Mouse (Mus musculus): ENCODE results near the gene Dnah7c. TPM values are rescaled to one million over a fixed set of nuclear protein-coding genes. Genes with fewer than 3 reads are reported as not detected.
"Not testable (repeated sequence)": the region's sequence is repeated elsewhere in the genome, so short reads cannot be mapped to it uniquely, and the experiment has no call there.

Gene Dnah7c
- polyA plus RNA-seq, 1 experiment from 2014 or later = 0.05 TPM

DNA sequence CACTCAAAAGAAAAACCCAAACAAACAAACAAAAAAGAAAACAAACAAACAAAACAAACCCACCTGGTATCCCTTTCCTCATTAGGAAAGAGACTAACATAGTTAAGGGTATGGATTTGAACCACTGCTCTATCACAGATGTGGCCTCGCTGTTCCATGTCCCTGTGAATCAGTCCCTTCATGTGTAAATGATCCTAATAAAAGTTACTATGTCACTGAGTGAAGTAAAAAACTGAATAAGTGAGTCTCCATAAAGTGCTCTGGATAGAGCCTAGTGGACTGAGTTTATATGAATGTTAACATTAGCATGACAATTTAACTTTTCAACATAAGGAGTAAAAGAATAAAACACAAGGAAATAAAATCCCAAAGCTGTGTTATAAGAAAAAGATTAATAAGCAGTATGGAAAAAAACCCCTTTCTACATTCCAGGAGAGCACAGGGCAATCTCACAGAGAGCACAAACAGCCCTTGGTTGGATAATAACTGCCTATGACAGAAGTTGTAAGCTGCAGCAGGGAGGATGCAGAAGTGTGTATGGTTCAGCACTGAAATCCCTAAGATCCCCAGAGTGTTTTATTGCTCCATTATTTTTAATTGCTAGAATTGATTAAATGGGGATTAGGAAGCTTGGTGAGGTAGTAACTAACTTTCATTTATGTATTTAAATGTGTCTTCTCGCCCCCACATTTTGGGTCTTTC, 308.2 kb downstream of the Dnah7c start:
- H3K27me3 ChIP-seq; H3K9ac ChIP-seq; H3K36me3 ChIP-seq; H3K4me2 ChIP-seq (replicated peaks); H3K4me1 ChIP-seq; ATAC-seq (ENCODE audit: insufficient number of reproducible peaks, insufficient read depth, low FRiP score, low TSS enrichment); H3K27ac ChIP-seq; H3K4me3 ChIP-seq; H3K9me3 ChIP-seq: not testable (repeated sequence)
- WGBS = 68% methylated on average over 2 of the region's 2 CpGs

- H3K9me3 ChIP-seq; H3K27ac ChIP-seq; H3K4me3 ChIP-seq; H3K4me1 ChIP-seq; H3K27me3 ChIP-seq; H3K36me3 ChIP-seq; H3K9ac ChIP-seq; H3K4me2 ChIP-seq (replicated peaks); ATAC-seq (ENCODE audit: insufficient number of reproducible peaks, insufficient read depth, low FRiP score, low TSS enrichment): not testable (repeated sequence)
- 77% methylated on average over 2 of the region's 2 CpGs for WGBS
These were observed 309.1 kb downstream of the Dnah7c start for GRCm38 (mm10) chr1:46734455-46734854.

- not testable (repeated sequence) for H3K36me3 ChIP-seq; ATAC-seq (ENCODE audit: insufficient number of reproducible peaks, insufficient read depth, low FRiP score, low TSS enrichment); H3K27me3 ChIP-seq; H3K4me2 ChIP-seq (replicated peaks); H3K9me3 ChIP-seq; H3K4me3 ChIP-seq; H3K4me1 ChIP-seq; H3K27ac ChIP-seq; H3K9ac ChIP-seq
- 76% methylated on average over 3 of the region's 3 CpGs for WGBS
These were observed 339.2 kb downstream of the Dnah7c start for GRCm38 (mm10) chr1:46764600-46764999.

DNA sequence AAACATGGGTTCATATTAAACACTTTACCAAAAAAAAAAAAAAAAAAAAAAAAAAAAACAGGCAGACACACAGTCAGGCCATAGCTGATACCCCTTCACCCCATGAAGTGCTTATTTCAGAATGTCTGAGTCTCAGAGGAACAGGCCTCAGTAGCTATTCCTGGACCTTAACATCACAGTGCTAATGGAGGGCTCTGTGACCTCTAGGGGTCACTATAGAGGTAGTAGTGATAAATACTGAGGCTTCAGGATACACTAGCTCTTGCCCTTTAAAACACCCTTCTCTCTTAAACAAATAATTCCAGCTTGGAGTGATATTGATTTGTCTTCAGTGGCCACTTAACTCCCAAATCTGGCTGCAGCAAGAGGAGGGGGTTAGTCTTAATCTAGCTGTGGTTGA, 343.9 kb downstream of the Dnah7c start:
- H3K4me2 ChIP-seq (replicated peaks); H3K27ac ChIP-seq; H3K27me3 ChIP-seq; H3K36me3 ChIP-seq; H3K9me3 ChIP-seq; H3K9ac ChIP-seq; H3K4me3 ChIP-seq; ATAC-seq (ENCODE audit: insufficient number of reproducible peaks, insufficient read depth, low FRiP score, low TSS enrichment); H3K4me1 ChIP-seq: not testable (repeated sequence)

GRCm38 (mm10) chr1:46770077-46770695, 344.8 kb downstream of the Dnah7c start:
- H3K4me2 ChIP-seq (replicated peaks); H3K9ac ChIP-seq; H3K4me1 ChIP-seq; H3K4me3 ChIP-seq; H3K9me3 ChIP-seq; H3K36me3 ChIP-seq; ATAC-seq (ENCODE audit: insufficient number of reproducible peaks, insufficient read depth, low FRiP score, low TSS enrichment); H3K27me3 ChIP-seq; H3K27ac ChIP-seq: not testable (repeated sequence)
- WGBS = 87% methylated on average over 7 of the region's 7 CpGs

- not testable (repeated sequence) for H3K36me3 ChIP-seq; H3K4me3 ChIP-seq; H3K27me3 ChIP-seq; H3K9me3 ChIP-seq; ATAC-seq (ENCODE audit: insufficient number of reproducible peaks, insufficient read depth, low FRiP score, low TSS enrichment); H3K4me1 ChIP-seq; H3K9ac ChIP-seq; H3K4me2 ChIP-seq (replicated peaks); H3K27ac ChIP-seq
- WGBS = 83% methylated on average over 4 of the region's 4 CpGs
These were observed 356.8 kb downstream of the Dnah7c start for GRCm38 (mm10) chr1:46782227-46782626.

DNA sequence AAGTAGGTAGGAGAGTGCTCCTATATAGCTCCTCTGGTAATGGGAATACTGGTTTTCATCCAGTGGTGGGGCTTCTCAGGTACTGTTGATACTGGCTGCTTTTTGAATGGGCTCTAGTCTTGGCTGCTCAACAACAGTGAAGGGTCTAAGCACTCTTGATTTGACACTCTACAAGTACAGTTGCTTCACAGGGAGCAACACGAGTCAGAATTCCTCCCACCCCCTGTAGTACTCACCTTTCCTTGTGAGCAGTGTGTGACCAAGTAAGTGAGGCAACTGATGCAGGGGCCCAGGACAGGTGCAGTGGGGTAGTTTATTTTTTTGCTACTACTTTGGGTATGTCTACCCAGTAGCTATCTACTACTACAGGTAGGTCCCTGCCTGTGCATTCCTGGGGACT, 379.7 kb downstream of the Dnah7c start:
- H3K27me3 ChIP-seq = no peaks in the 10 kb centered on the region
- H3K36me3 ChIP-seq = 0 out of 2 replicates have a peak, but pooled peaks cover 3% of the 10 kb centered on the region
- no peak for ATAC-seq (ENCODE audit: insufficient number of reproducible peaks, insufficient read depth, low FRiP score, low TSS enrichment)
- no peak overlapping the region for H3K9ac ChIP-seq
- H3K4me3 ChIP-seq = no peak overlapping the region
- WGBS = 90% methylated on average over 1 of the region's 1 CpGs
- H3K9me3 ChIP-seq = no peaks in the 10 kb centered on the region
- H3K27ac ChIP-seq = no peak overlapping the region
- H3K4me1 ChIP-seq = no peaks in the 10 kb centered on the region
- H3K4me2 ChIP-seq (replicated peaks) = no peak overlapping the region

DNA sequence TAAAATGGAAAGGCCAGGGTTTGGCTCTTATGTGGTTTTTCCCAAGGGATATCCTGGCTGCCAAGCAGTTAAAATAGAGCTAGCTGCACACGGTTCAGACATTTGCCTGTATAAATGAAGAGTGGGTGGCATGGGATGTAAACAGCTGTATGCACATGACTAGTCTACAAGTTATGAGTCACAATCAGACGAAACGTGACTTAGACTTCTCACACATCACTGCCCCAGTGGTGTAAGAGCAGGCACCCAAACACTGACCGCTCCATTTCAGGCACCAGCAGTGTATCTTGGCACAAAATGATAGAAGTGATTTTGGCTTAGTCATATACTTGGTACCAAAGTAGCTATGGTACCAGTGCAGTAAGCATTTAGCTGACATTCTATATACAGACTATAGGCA, 383.2 kb downstream of the Dnah7c start:
- H3K4me3 ChIP-seq; H3K9ac ChIP-seq; H3K36me3 ChIP-seq; H3K9me3 ChIP-seq; H3K4me2 ChIP-seq (replicated peaks); ATAC-seq (ENCODE audit: insufficient number of reproducible peaks, insufficient read depth, low FRiP score, low TSS enrichment); H3K27ac ChIP-seq; H3K27me3 ChIP-seq; H3K4me1 ChIP-seq: not testable (repeated sequence)
- 90% methylated on average over 4 of the region's 4 CpGs for WGBS

DNA sequence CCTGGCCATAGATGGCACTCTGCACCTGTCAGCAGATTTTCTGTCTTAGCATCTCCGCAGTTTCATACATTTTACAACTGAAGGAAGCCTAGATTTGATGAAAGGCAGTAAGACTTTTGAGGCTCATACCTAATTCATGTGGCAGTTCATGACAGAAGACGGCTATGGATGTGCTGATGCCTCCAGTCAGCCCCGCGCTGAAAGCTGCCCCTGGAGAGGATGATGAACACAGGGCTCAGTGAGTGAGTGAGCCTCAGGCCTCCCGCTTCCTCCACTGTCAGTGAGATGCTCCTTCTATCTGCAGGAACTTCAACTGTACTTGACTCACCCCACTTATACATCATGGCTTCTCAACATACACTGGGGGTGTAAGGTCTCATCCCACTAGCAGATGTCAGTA, 392.5 kb downstream of the Dnah7c start:
- Histone ChIP-seq H3K9ac (no peak overlapping the region), H3K27ac (no peak overlapping the region), H3K9me3 (no peaks in the 10 kb centered on the region), H3K27me3 (no peaks in the 10 kb centered on the region), H3K36me3 (peaks cover 37% of the 10 kb centered on the region), H3K4me3 (no peak overlapping the region), H3K4me1 (no peaks in the 10 kb centered on the region), H3K4me2 (replicated peaks) (no peak overlapping the region)
- 93% methylated on average over 5 of the region's 5 CpGs for WGBS
- no peak for ATAC-seq (ENCODE audit: insufficient number of reproducible peaks, insufficient read depth, low FRiP score, low TSS enrichment)

DNA sequence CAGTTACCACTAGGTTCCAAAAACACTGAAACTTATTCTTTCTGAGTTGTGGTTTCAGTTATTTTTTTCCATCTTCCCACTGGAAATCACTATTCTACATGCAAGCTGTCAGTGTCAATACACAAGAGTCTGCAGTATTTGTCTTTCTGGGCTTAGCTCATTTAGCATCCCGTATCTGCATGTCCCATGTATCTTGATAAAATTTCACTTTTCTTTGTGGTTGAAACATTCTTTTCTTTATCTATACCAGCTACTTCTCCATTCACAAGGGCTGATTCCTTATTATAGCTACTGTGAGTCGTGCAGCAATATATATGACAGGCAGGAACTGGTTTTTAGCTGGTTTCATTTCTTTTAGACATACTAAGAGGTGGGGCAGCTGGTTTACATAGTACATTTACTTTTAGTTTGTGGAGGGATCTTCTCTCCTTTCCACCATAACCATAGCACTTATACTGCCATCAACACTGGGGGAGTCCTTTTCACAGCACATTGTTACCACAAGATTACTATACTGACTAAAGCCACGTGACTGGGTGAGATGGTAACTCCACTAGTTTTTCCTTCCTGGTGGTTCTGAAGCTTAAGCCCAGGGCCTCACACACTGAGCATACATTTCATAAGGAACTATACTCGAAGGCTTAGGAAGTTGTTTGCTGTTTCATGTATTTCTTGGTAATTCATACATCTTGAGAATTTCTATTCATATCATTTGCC, 397.0 kb downstream of the Dnah7c start:
- Histone ChIP-seq H3K27ac (no peak overlapping the region), H3K4me2 (replicated peaks) (no peak overlapping the region), H3K4me3 (no peak overlapping the region), H3K9ac (no peak overlapping the region), H3K9me3 (no peaks in the 10 kb centered on the region), H3K36me3 (peaks cover 36% of the 10 kb centered on the region), H3K27me3 (no peaks in the 10 kb centered on the region), H3K4me1 (no peaks in the 10 kb centered on the region)
- WGBS = 87% methylated on average over 4 of the region's 4 CpGs
- no peak for ATAC-seq (ENCODE audit: insufficient number of reproducible peaks, insufficient read depth, low FRiP score, low TSS enrichment)

DNA sequence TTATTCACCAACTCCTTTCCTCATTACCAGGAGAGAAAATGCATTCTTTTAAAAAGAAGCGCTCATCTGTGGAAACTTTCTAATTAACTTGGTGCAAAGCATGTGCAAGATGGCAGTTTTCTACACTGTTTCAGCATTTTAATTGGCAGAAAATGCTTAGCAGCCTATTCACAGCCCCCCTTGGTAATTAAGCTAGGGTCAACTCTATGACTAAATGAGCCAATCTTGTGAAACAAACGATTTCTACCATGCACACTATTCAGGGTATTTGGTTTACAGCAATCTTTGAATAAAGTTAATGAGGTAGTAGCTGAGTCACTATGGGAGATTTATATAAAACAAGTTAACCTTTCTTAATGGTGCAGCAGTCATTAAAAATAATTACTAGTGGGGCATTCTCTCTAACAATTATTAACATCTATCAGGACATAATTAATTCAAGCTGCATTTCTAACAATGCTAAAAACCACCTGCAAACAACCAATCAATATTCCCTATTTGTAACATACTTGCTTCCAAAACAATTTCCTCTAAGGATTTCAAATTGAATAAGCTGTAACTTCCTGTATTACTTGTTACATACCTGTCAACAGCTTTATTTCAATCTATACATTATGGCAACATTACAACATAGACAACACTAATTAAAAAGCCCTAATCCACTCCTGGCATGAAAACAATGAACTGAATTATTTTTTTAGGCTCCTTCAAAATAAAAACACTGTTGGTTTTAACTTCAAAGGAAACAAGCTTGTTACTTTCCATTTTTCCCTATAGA, 404.9 kb downstream of the Dnah7c start:
- Histone ChIP-seq H3K4me2 (replicated peaks) (no peak overlapping the region), H3K27me3 (no peaks in the 10 kb centered on the region), H3K4me3 (no peak overlapping the region), H3K27ac (no peak overlapping the region), H3K9ac (no peak overlapping the region), H3K9me3 (no peaks in the 10 kb centered on the region), H3K4me1 (no peaks in the 10 kb centered on the region), H3K36me3 (peaks cover 15% of the 10 kb centered on the region)
- no peak for ATAC-seq (ENCODE audit: insufficient number of reproducible peaks, insufficient read depth, low FRiP score, low TSS enrichment)
- 68% methylated on average over 2 of the region's 2 CpGs for WGBS
